Mouse (Mus musculus): ENCODE results near the gene Yae1d1. TPM values are rescaled to one million over a fixed set of nuclear protein-coding genes. Genes with fewer than 3 reads are reported as not detected.
"Not testable (repeated sequence)": the region's sequence is repeated elsewhere in the genome, so short reads cannot be mapped to it uniquely, and the experiment has no call there.

Gene Yae1d1
- polyA plus RNA-seq, 1 experiment from 2014 or later: 98.8 TPM

- H3K27me3 ChIP-seq (ENCODE audit: low read depth, poor library complexity, severe bottlenecking): no peaks in the 10 kb centered on the region
- no peak overlapping the region for H3K4me3 ChIP-seq
- H3K36me3 ChIP-seq: no peaks in the 10 kb centered on the region
- no peaks in the 10 kb centered on the region for H3K9me3 ChIP-seq (replicated peaks)
- no peaks in the 10 kb centered on the region for H3K4me1 ChIP-seq
- no peak overlapping the region for H3K27ac ChIP-seq (replicated peaks)
- no peak for DNase-seq (ENCODE audit: low spot score)
- WGBS: 83% methylated on average over 7 of the region's 7 CpGs
These were observed 32.5 kb downstream of the Yae1d1 start for GRCm38 (mm10) chr13:17960613-17961012.

- Histone ChIP-seq H3K4me1 (no peaks in the 10 kb centered on the region), H3K27ac (replicated peaks) (no peak overlapping the region), H3K36me3 (no peaks in the 10 kb centered on the region), H3K27me3 (ENCODE audit: low read depth, poor library complexity, severe bottlenecking) (no peaks in the 10 kb centered on the region), H3K9me3 (replicated peaks) (no peaks in the 10 kb centered on the region), H3K4me3 (no peak overlapping the region)
- DNase-seq (ENCODE audit: low spot score): no peak
- WGBS: 71% methylated on average over 1 of the region's 1 CpGs
These were observed 38.9 kb downstream of the Yae1d1 start for GRCm38 (mm10) chr13:17954282-17954681.

- not testable (repeated sequence) for DNase-seq (ENCODE audit: low spot score); H3K4me1 ChIP-seq; H3K9me3 ChIP-seq (replicated peaks); H3K27me3 ChIP-seq (ENCODE audit: low read depth, poor library complexity, severe bottlenecking); H3K27ac ChIP-seq (replicated peaks); H3K36me3 ChIP-seq; H3K4me3 ChIP-seq
- WGBS: 92% methylated on average over 8 of the region's 8 CpGs
These were observed 42.6 kb downstream of the Yae1d1 start for GRCm38 (mm10) chr13:17950581-17950980.

- Histone ChIP-seq H3K27me3 (ENCODE audit: low read depth, poor library complexity, severe bottlenecking) (0 out of 2 replicates have a peak, but pooled peaks cover 3% of the 10 kb centered on the region), H3K9me3 (replicated peaks) (no peaks in the 10 kb centered on the region), H3K27ac (replicated peaks) (no peak overlapping the region), H3K36me3 (no peaks in the 10 kb centered on the region), H3K4me1 (peaks cover 5% of the 10 kb centered on the region; the same call in 1 of the 2 replicates), H3K4me3 (no peak overlapping the region)
- no peak for DNase-seq (ENCODE audit: low spot score)
- WGBS: 78% methylated on average over 18 of the region's 18 CpGs
These were observed 43.6 kb downstream of the Yae1d1 start for GRCm38 (mm10) chr13:17949555-17949954.

GRCm38 (mm10) chr13:17944078-17944917 is 48.9 kb downstream of the Yae1d1 start, which contains the start of gene Rala:
Gene Rala (minus strand): TSS chr13:17944239.
- no peaks in the 10 kb centered on the region for H3K9me3 ChIP-seq (replicated peaks)
- DNase-seq (ENCODE audit: low spot score): peak; percentile 94
- H3K4me1 ChIP-seq: peaks cover 20% of the 10 kb centered on the region
- WGBS: 10% methylated on average over 69 of the region's 69 CpGs
- peak within 1 kb of the TSS; percentile 93 for H3K4me3 ChIP-seq
- 0 out of 2 replicates have a peak, but pooled peaks cover 3% of the 10 kb centered on the region for H3K27me3 ChIP-seq (ENCODE audit: low read depth, poor library complexity, severe bottlenecking)
- peaks cover 14% of the 10 kb centered on the region for H3K36me3 ChIP-seq
- H3K27ac ChIP-seq (replicated peaks): peak within 1 kb of the TSS; percentile 99

GRCm38 (mm10) chr13:17943306-17944077 is 49.7 kb downstream of the Yae1d1 start:
- no peaks in the 10 kb centered on the region for H3K9me3 ChIP-seq (replicated peaks)
- H3K4me1 ChIP-seq: peaks cover 20% of the 10 kb centered on the region
- peaks cover 18% of the 10 kb centered on the region for H3K36me3 ChIP-seq
- H3K4me3 ChIP-seq: peak overlapping the region; percentile 93
- H3K27me3 ChIP-seq (ENCODE audit: low read depth, poor library complexity, severe bottlenecking): no peaks in the 10 kb centered on the region
- H3K27ac ChIP-seq (replicated peaks): peak overlapping the region; percentile 99
- 3% methylated on average over 70 of the region's 70 CpGs for WGBS
- DNase-seq (ENCODE audit: low spot score): no peak

GRCm38 (mm10) chr13:17942338-17942737 is 50.8 kb downstream of the Yae1d1 start:
- H3K4me3 ChIP-seq: peak overlapping the region; percentile 93; the same call in 1 of the 2 replicates
- H3K36me3 ChIP-seq: peaks cover 18% of the 10 kb centered on the region
- H3K27ac ChIP-seq (replicated peaks): no peak overlapping the region
- 83% methylated on average over 6 of the region's 6 CpGs for WGBS
- no peaks in the 10 kb centered on the region for H3K27me3 ChIP-seq (ENCODE audit: low read depth, poor library complexity, severe bottlenecking)
- no peaks in the 10 kb centered on the region for H3K9me3 ChIP-seq (replicated peaks)
- H3K4me1 ChIP-seq: peaks cover 20% of the 10 kb centered on the region
- DNase-seq (ENCODE audit: low spot score): no peak

Other genes starting within 250 kb of the Yae1d1 start
- 11.2 and 11.6 TPM in 2 replicates for gene Cdk13, start 188.3 kb downstream of the Yae1d1 start, polyA plus RNA-seq (2016; fragmentation: Nextera tagmentation; extraction: Ambion mirVana)
- gene Rala, start 49.1 kb downstream of the Yae1d1 start, polyA plus RNA-seq (2016; fragmentation: Nextera tagmentation; extraction: Ambion mirVana): 116 and 120 TPM in 2 replicates